Comparison of ENCODE assay signal across 8 mouse cellular contexts in the genomic region with DNA sequence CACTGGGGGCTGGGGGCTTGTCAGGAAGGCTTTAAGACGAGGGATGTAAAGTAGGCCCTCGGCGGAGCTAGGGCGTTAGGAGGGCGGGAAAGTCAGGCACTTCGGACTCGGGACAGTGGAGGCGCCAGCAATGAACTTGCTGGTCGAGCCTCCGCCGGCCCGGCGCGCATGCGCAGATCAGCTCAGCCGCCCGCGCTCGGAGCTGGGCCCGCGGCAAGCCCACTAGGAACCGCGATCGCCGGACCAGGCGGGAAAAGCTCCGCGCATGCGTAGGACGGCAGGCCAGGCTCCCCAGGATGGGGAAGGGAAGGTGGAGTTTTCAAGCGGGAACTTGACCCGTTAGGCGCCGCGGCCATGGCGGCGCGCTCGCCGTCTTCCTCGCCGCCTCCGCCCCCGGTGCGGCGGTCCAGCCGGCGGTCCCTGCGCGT. TPM values are rescaled to one million over a fixed set of nuclear protein-coding genes. Genes with fewer than 3 reads are reported as not detected.
DNase-seq lines count a peak whose midpoint lies in the region; ATAC-seq lines count a peak whose summit lies in the region.

A gene (plus strand): TSS at position 199 of the 428 bp plus-strand sequence.

- H3K9ac ChIP-seq in heart, embryonic 15.5 days = peak within 1 kb of the TSS; percentile 91
- H3K9ac ChIP-seq in liver, embryonic 12.5 days = peak within 1 kb of the TSS; percentile 72

- H3K9me3 ChIP-seq in forebrain, embryonic 10.5 days = peaks cover 9% of the 10 kb centered on the region
- no peaks in the 10 kb centered on the region; the same call in 1 of the 2 replicates for H3K9me3 ChIP-seq in heart, embryonic 15.5 days (replicated peaks)
- no peaks in the 10 kb centered on the region for H3K9me3 ChIP-seq in liver, embryonic 12.5 days (replicated peaks)

- under 1% methylated on average over 50 of the region's 50 CpGs for WGBS in forebrain, embryonic 10.5 days
- under 1% methylated on average over 50 of the region's 50 CpGs for WGBS in heart, embryonic 15.5 days
- WGBS in liver, embryonic 12.5 days (ENCODE audit: insufficient replicate concordance) = under 1% methylated on average over 50 of the region's 50 CpGs

- peaks cover 11% of the 10 kb centered on the region for H3K27me3 ChIP-seq in forebrain, embryonic 10.5 days (ENCODE audit: poor library complexity, severe bottlenecking)
- H3K27me3 ChIP-seq in heart, embryonic 15.5 days = no peaks in the 10 kb centered on the region
- H3K27me3 ChIP-seq in liver, embryonic 12.5 days (replicated peaks) = peaks cover 17% of the 10 kb centered on the region
- H3K27me3 ChIP-seq in splenic B cell, adult 2 months (ENCODE audit: control insufficient read depth, insufficient read depth, low read length, poor library complexity, severe bottlenecking) = no peaks in the 10 kb centered on the region

- H3K4me2 ChIP-seq in heart, embryonic 15.5 days = peak within 1 kb of the TSS; percentile 78
- peak within 1 kb of the TSS; percentile 70 for H3K4me2 ChIP-seq in liver, embryonic 12.5 days

- peak; percentile 75 for DNase-seq in CD4-positive helper T cell, adult 2 months (ENCODE audit: low read depth, low spot score)
- peak; percentile 59 for DNase-seq in c-Kit-positive CD71-negative TER-119-negative erythroid progenitor cells, embryonic 14.5 days (ENCODE audit: low read depth)
- peak; percentile 92 for DNase-seq in forebrain, embryonic 10.5 days (ENCODE audit: extremely low spot score, low spot score)
- peak; percentile 96 for DNase-seq in kidney, postnatal 14 days
- peak; percentile 76 for DNase-seq in naive thymus-derived CD4-positive, alpha-beta T cell, adult 2 months (ENCODE audit: low read depth)
- peak; percentile 79 for DNase-seq in splenic B cell, adult 2 months (ENCODE audit: low read depth, low spot score)

- peaks cover 21% of the 10 kb centered on the region for H3K4me1 ChIP-seq in forebrain, embryonic 10.5 days
- peaks cover 11% of the 10 kb centered on the region; the same call in 1 of the 2 replicates for H3K4me1 ChIP-seq in heart, embryonic 15.5 days (replicated peaks)
- no peaks in the 10 kb centered on the region for H3K4me1 ChIP-seq in liver, embryonic 12.5 days

- H3K4me3 ChIP-seq in forebrain, embryonic 10.5 days = peak within 1 kb of the TSS; percentile 71
- peak within 1 kb of the TSS; percentile 94 for H3K4me3 ChIP-seq in heart, embryonic 15.5 days
- H3K4me3 ChIP-seq in liver, embryonic 12.5 days = peak within 1 kb of the TSS; percentile 56

- peak within 1 kb of the TSS; percentile 98 for H3K27ac ChIP-seq in forebrain, embryonic 10.5 days
- peak within 1 kb of the TSS; percentile 91 for H3K27ac ChIP-seq in heart, embryonic 15.5 days
- peak within 1 kb of the TSS; percentile 33; the same call in 1 of the 2 replicates for H3K27ac ChIP-seq in liver, embryonic 12.5 days

- peak; percentile 95 for ATAC-seq in heart, embryonic 15.5 days (replicated peaks; ENCODE audit: insufficient number of reproducible peaks, insufficient read depth, low FRiP score, low read depth)
- peak; percentile 83 for ATAC-seq in liver, embryonic 12.5 days

- peaks cover 4% of the 10 kb centered on the region; the same call in 1 of the 2 replicates for H3K36me3 ChIP-seq in forebrain, embryonic 10.5 days (replicated peaks)
- H3K36me3 ChIP-seq in heart, embryonic 15.5 days = no peaks in the 10 kb centered on the region
- no peaks in the 10 kb centered on the region for H3K36me3 ChIP-seq in liver, embryonic 12.5 days
- no peaks in the 10 kb centered on the region for H3K36me3 ChIP-seq in splenic B cell, adult 2 months (ENCODE audit: control insufficient read depth, insufficient read depth, low read length, poor library complexity, severe bottlenecking)

RNA-seq across cellular contexts. Expression of the gene that starts here (rescaled TPM):
- polyA plus RNA-seq in forebrain, embryonic 10.5 days (2016; fragmentation: Nextera tagmentation; extraction: Ambion mirVana) = 5.9 and 6.7 TPM in 2 replicates
- 6.2 and 6.5 TPM in 2 replicates for polyA plus RNA-seq in heart, embryonic 15.5 days (2015; fragmentation: Nextera tagmentation; extraction: Ambion mirVana)
- 2.2 and 2.6 TPM in 2 replicates for polyA plus RNA-seq in liver, embryonic 12.5 days (2016; fragmentation: Nextera tagmentation; extraction: Ambion mirVana)

Comparison
In these comparisons a context has a peak if more than half of its experiments do, and no peak if none do; other contexts are left out.
1. Peak in every context shown above with its lines: DNase-seq, ATAC-seq, H3K4me3 ChIP-seq and H3K27ac ChIP-seq.
2. H3K27ac ChIP-seq: peak in every context shown above with its lines; median percentile 98 in forebrain, embryonic 10.5 days; 91 in heart, embryonic 15.5 days; 33 in liver, embryonic 12.5 days.